Mouse (Mus musculus) heart, adult 2 months (tissue): Measurements from ENCODE around the gene Rbm6.
A peak's percentile ranks its signal among the peaks of the same experiment; 100 is the strongest.

Source experiments
- CTCF ChIP-seq: fragments of 200-600 bp; IDR thresholded peaks from 2 replicates; pipeline ENCODE4 v1.8.1; 2022; ENCODE audit warnings: antibody characterized with exemption, mild to moderate bottlenecking, moderate library complexity
- POLR2A ChIP-seq: fragments of 200-500 bp; IDR thresholded peaks from 2 replicates; pipeline ENCODE4 v1.6.1; 2011; ENCODE audit warnings: mild to moderate bottlenecking, low read depth, low read length, control low read depth; ENCODE audit not compliant: insufficient read depth

- TF ChIP-seq POLR2A (peak; percentile 69; the same call in 1 of the 2 replicates), CTCF (no peak)
Measured at GRCm38 (mm10) chr9:107908410-107909158, 35.5 kb upstream of the Rbm6 start.
